Mouse (Mus musculus) lung, postnatal 0 days (tissue): ENCODE results near the gene Pbrm1.
A peak's percentile ranks its signal among the peaks of the same experiment; 100 is the strongest.

Experiments
- CTCF ChIP-seq: IDR thresholded peaks from 2 replicates; pipeline ENCODE4 v1.5.1; 2016; ENCODE audit warnings: antibody characterized with exemption, mild to moderate bottlenecking
- EP300 ChIP-seq: IDR thresholded peaks from 2 replicates; pipeline ENCODE4 v1.6.1; 2016; ENCODE audit warnings: antibody characterized with exemption, mild to moderate bottlenecking, control low read depth

GRCm38 (mm10) chr14:31165991-31166630, 147.2 kb downstream of the Pbrm1 start:
- TF ChIP-seq CTCF = peak; percentile 22
- no peak for TF ChIP-seq EP300
